Mouse (Mus musculus) stomach, embryonic 15.5 days (tissue): ENCODE measurements around the gene Dhodh. TPM values are rescaled to one million over a fixed set of nuclear protein-coding genes. Genes with fewer than 3 reads are reported as not detected.

Experiments used
- ATAC-seq: fragments of 200-750 bp; cut with Nextera tagmentation; 2 replicates; pipeline ENCODE4 v1.8.0; 2017; ENCODE audit warnings: low read depth, moderate number of reproducible peaks, moderate TSS enrichment; ENCODE audit not compliant: insufficient read depth, low FRiP score
- H3K27ac ChIP-seq: fragments of 300-500 bp; sonication (generic); 2 replicates; pipeline ENCODE4 v1.5.1; 2015; ENCODE audit warnings: mild to moderate bottlenecking, inconsistent platforms
- H3K27me3 ChIP-seq: fragments of 300-500 bp; sonication (generic); replicated peaks from 2 replicates; pipeline ENCODE4 v1.6.1; 2015; ENCODE audit warnings: inconsistent platforms
- H3K36me3 ChIP-seq: fragments of 300-500 bp; sonication (generic); 2 replicates; pipeline ENCODE4 v1.6.1; 2015; ENCODE audit warnings: inconsistent platforms
- H3K4me1 ChIP-seq: fragments of 300-500 bp; sonication (generic); 2 replicates; pipeline ENCODE4 v1.6.1; 2015; ENCODE audit warnings: inconsistent platforms
- H3K4me2 ChIP-seq: fragments of 300-500 bp; sonication (generic); 2 replicates; pipeline ENCODE4 v1.6.1; 2015; ENCODE audit warnings: mild to moderate bottlenecking, inconsistent platforms
- H3K4me3 ChIP-seq: fragments of 300-500 bp; sonication (generic); replicated peaks from 2 replicates; pipeline ENCODE4 v1.5.1; 2015; ENCODE audit warnings: inconsistent platforms
- H3K9ac ChIP-seq: fragments of 300-500 bp; sonication (generic); 2 replicates; pipeline ENCODE4 v1.6.1; 2015; ENCODE audit warnings: inconsistent platforms
- H3K9me3 ChIP-seq: fragments of 300-500 bp; sonication (generic); 2 replicates; pipeline ENCODE4 v1.6.1; 2016; ENCODE audit warnings: inconsistent platforms
- WGBS: fragments of 180-500 bp; shearing (Covaris S2); methylation state at CpG from one replicate; pipeline ENCODE4 v1.1.7; 2015; 5-methylcytosine and 5-hydroxymethylcytosine counted together
- polyA plus RNA-seq: library from polyadenylated mRNA; unstranded; fragments of >200 nt; fragmentation: Nextera tagmentation; extraction: Ambion mirVana; gene quantifications from 2 replicates; pipeline ENCODE4 v1.2.1, GENCODE M21; 2015

Dhodh gene
- polyA plus RNA-seq, 1 experiment from 2014 or later = 41.1 TPM

- no peaks in the 10 kb centered on the region for H3K9me3 ChIP-seq
- 75% methylated on average over 3 of the region's 3 CpGs for WGBS
- H3K36me3 ChIP-seq = no peaks in the 10 kb centered on the region
- ATAC-seq = no peak
- H3K4me2 ChIP-seq = no peak overlapping the region
- 0 out of 2 replicates have a peak, but pooled peaks cover 5% of the 10 kb centered on the region for H3K4me1 ChIP-seq
- no peak overlapping the region for H3K9ac ChIP-seq
- H3K4me3 ChIP-seq = no peak overlapping the region
- H3K27me3 ChIP-seq = no peaks in the 10 kb centered on the region
- no peak overlapping the region for H3K27ac ChIP-seq
Measured at GRCm38 (mm10) chr8:109584830-109585229, 23.6 kb downstream of the Dhodh start.

- Histone ChIP-seq H3K4me1 (0 out of 2 replicates have a peak, but pooled peaks cover 5% of the 10 kb centered on the region), H3K36me3 (no peaks in the 10 kb centered on the region), H3K27me3 (no peaks in the 10 kb centered on the region), H3K4me3 (no peak overlapping the region), H3K9me3 (no peaks in the 10 kb centered on the region), H3K27ac (no peak overlapping the region), H3K4me2 (no peak overlapping the region), H3K9ac (no peak overlapping the region)
- 83% methylated on average over 4 of the region's 4 CpGs for WGBS
- no peak for ATAC-seq
Measured at GRCm38 (mm10) chr8:109584293-109584692, 24.2 kb downstream of the Dhodh start.

- no peak within 1 kb of the TSS for H3K27ac ChIP-seq
- ATAC-seq = no peak
- 55% methylated on average over 8 of the region's 8 CpGs for WGBS
Measured at GRCm38 (mm10) chr8:109578900-109579301, 29.6 kb downstream of the Dhodh start, which contains the start of gene Hp. Gene Hp, minus strand, starts transcription at chr8:109579172.

GRCm38 (mm10) chr8:109576311-109576710 is 32.2 kb downstream of the Dhodh start:
- Histone ChIP-seq H3K36me3 (peaks cover 3% of the 10 kb centered on the region; the same call in 1 of the 2 replicates), H3K9me3 (no peaks in the 10 kb centered on the region), H3K27ac (no peak overlapping the region), H3K9ac (no peak overlapping the region), H3K4me3 (no peak overlapping the region), H3K4me1 (no peaks in the 10 kb centered on the region), H3K4me2 (no peak overlapping the region), H3K27me3 (no peaks in the 10 kb centered on the region)
- WGBS = 66% methylated on average over 4 of the region's 4 CpGs
- no peak for ATAC-seq

More at GRCm38 (mm10) chr8:109578900-109579301, 29.6 kb downstream of the Dhodh start, which contains the start of gene Hp:
- H3K4me3 ChIP-seq = no peak within 1 kb of the TSS
- no peaks in the 10 kb centered on the region for H3K36me3 ChIP-seq
- H3K4me2 ChIP-seq = no peak within 1 kb of the TSS
- H3K9me3 ChIP-seq = no peaks in the 10 kb centered on the region
- H3K9ac ChIP-seq = no peak within 1 kb of the TSS
- no peaks in the 10 kb centered on the region for H3K27me3 ChIP-seq
- H3K4me1 ChIP-seq = no peaks in the 10 kb centered on the region

- peaks cover 3% of the 10 kb centered on the region; the same call in 1 of the 2 replicates for H3K36me3 ChIP-seq
- no peaks in the 10 kb centered on the region for H3K9me3 ChIP-seq
- H3K9ac ChIP-seq = no peak overlapping the region
- H3K4me1 ChIP-seq = peaks cover 2% of the 10 kb centered on the region; the same call in 1 of the 2 replicates
- H3K4me2 ChIP-seq = no peak overlapping the region
- no peak overlapping the region for H3K4me3 ChIP-seq
- WGBS = 84% methylated on average over 12 of the region's 12 CpGs
- ATAC-seq = no peak
- no peaks in the 10 kb centered on the region for H3K27me3 ChIP-seq
- no peak overlapping the region for H3K27ac ChIP-seq
Measured at GRCm38 (mm10) chr8:109571139-109571538, 37.3 kb downstream of the Dhodh start.

- under 1% methylated on average over 52 of the region's 52 CpGs for WGBS
Measured at GRCm38 (mm10) chr8:109565498-109566333, 42.8 kb downstream of the Dhodh start, which contains the start of the genes Dhx38 and Txnl4b. Gene Dhx38, minus strand, starts transcription at chr8:109565861. Gene Txnl4b, plus strand, starts transcription at chr8:109565892.

GRCm38 (mm10) chr8:109564766-109565165 is 43.7 kb downstream of the Dhodh start:
- peak overlapping the region; percentile 90 for H3K4me3 ChIP-seq
- peaks cover 24% of the 10 kb centered on the region for H3K36me3 ChIP-seq
- H3K27ac ChIP-seq = peak overlapping the region; percentile 95
- H3K9me3 ChIP-seq = no peaks in the 10 kb centered on the region
- peak overlapping the region; percentile 73 for H3K4me2 ChIP-seq
- 3% methylated on average over 10 of the region's 10 CpGs for WGBS
- H3K27me3 ChIP-seq = no peaks in the 10 kb centered on the region
- H3K9ac ChIP-seq = peak overlapping the region; percentile 91
- ATAC-seq = no peak
- H3K4me1 ChIP-seq = peaks cover 9% of the 10 kb centered on the region

More at GRCm38 (mm10) chr8:109565498-109566333, 42.8 kb downstream of the Dhodh start, which contains the start of the genes Dhx38 and Txnl4b:
- Histone ChIP-seq H3K9ac (peak within 1 kb of the TSS; percentile 91), H3K27ac (peak within 1 kb of the TSS; percentile 95), H3K4me1 (peaks cover 9% of the 10 kb centered on the region), H3K36me3 (peaks cover 15% of the 10 kb centered on the region), H3K4me3 (peak within 1 kb of the TSS; percentile 90), H3K4me2 (peak within 1 kb of the TSS; percentile 73), H3K9me3 (no peaks in the 10 kb centered on the region), H3K27me3 (no peaks in the 10 kb centered on the region)
- peak; percentile 100 for ATAC-seq

GRCm38 (mm10) chr8:109563881-109564280 is 44.6 kb downstream of the Dhodh start:
- Histone ChIP-seq H3K9ac (no peak overlapping the region), H3K27ac (no peak overlapping the region), H3K27me3 (no peaks in the 10 kb centered on the region), H3K36me3 (peaks cover 33% of the 10 kb centered on the region), H3K4me2 (no peak overlapping the region), H3K4me3 (no peak overlapping the region), H3K9me3 (no peaks in the 10 kb centered on the region), H3K4me1 (peaks cover 9% of the 10 kb centered on the region)
- ATAC-seq = no peak
- WGBS = 68% methylated on average over 2 of the region's 2 CpGs

- Histone ChIP-seq H3K36me3 (peaks cover 82% of the 10 kb centered on the region), H3K9ac (no peak overlapping the region), H3K27ac (no peak overlapping the region), H3K4me3 (no peak overlapping the region), H3K4me2 (no peak overlapping the region), H3K9me3 (no peaks in the 10 kb centered on the region), H3K4me1 (no peaks in the 10 kb centered on the region), H3K27me3 (no peaks in the 10 kb centered on the region)
- 42% methylated on average over 3 of the region's 3 CpGs for WGBS
- no peak for ATAC-seq
Measured at GRCm38 (mm10) chr8:109551663-109552062, 56.8 kb downstream of the Dhodh start.

- Histone ChIP-seq H3K27me3 (no peaks in the 10 kb centered on the region), H3K4me1 (no peaks in the 10 kb centered on the region), H3K4me3 (no peak overlapping the region), H3K36me3 (peaks cover 15% of the 10 kb centered on the region), H3K9me3 (no peaks in the 10 kb centered on the region), H3K27ac (no peak overlapping the region), H3K4me2 (no peak overlapping the region), H3K9ac (no peak overlapping the region)
- WGBS = 48% methylated on average over 3 of the region's 3 CpGs
- no peak for ATAC-seq
Measured at GRCm38 (mm10) chr8:109544049-109544448, 64.4 kb downstream of the Dhodh start.

- H3K27me3 ChIP-seq = no peaks in the 10 kb centered on the region
- ATAC-seq = no peak
- H3K4me1 ChIP-seq = no peaks in the 10 kb centered on the region
- 80% methylated on average over 8 of the region's 8 CpGs for WGBS
- H3K9ac ChIP-seq = no peak overlapping the region
- H3K4me2 ChIP-seq = no peak overlapping the region
- H3K36me3 ChIP-seq = peaks cover 8% of the 10 kb centered on the region; the same call in 1 of the 2 replicates
- H3K27ac ChIP-seq = no peak overlapping the region
- H3K9me3 ChIP-seq = no peaks in the 10 kb centered on the region
- no peak overlapping the region for H3K4me3 ChIP-seq
Measured at GRCm38 (mm10) chr8:109542748-109543519, 65.5 kb downstream of the Dhodh start.
